Mouse (Mus musculus) adipocyte (in vitro differentiated cells): ENCODE results near the gene Plxnb2.

Experiments
- DNase-seq: peaks from one replicate; pipeline ENCODE4 v3.0.0-alpha.2; 2016; ENCODE audit warnings: low spot score

Plxnb2 gene

DNA sequence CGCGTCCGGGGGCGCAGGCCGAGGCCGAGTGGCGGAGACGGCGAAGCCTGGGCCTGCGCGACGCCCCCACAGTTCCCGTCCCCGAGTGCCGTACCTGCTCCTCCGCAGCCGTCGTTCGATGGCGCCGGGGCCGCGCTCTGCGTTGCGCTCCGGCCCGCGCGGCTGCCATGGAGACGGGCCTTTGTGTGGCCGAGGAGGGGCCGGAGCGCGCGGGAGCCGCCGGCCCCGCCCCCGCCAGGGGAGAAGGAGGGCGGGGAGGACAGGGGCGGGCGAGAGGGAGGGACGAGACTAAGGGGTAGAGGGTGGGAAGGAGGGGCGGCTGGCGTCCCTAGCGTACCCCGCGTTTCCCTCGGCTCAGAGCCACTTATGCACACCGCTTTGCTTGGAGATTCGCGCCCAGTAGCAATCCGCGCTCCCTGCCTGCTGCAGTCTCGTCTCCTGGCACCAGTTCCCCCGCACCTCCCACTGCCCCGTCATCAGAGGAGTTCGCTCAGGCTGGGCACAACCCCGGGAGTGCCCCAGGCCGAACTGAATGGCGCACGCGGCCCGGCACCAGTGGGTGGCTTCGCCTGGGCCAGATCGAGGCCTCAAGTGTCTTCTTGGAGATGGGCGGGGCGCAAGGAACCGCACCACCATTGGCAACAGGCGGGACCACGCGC lies at the start of gene Plxnb2:
Gene Plxnb2, minus strand, starts transcription at position 218 of the 659 bp plus-strand sequence.
- peak; percentile 79 for DNase-seq

DNA sequence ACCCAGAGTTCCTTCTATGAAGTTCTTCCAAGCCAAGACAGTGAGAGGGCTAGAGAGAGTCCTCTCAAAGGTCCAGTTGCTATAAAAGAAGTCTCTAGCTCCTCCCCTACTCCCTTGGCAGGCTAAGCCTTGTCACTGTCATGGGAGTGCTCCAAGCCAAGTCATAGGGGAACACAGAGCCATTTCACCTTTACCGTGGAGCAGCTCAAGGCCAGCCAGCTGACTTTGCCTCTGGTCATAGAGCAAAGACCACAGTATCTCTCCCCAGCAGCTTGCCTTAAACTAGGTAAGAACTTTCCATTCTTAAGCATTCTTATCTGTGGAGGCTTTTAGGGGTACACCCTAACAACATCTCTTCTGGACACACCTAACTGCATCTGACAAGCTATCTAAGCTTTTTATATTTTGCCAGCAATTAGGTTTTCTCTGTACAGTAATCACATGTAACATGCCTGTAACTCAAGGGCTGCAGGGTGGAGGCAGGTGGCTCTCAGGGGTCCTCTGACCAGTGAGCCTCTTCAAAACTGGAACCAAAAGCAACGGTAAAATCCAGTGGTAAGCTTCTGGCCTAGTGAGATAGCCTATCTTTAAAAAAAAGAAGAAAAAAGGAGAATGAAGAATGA lies 35.1 kb upstream of the Plxnb2 start:
- peak; percentile 55 for DNase-seq

DNA sequence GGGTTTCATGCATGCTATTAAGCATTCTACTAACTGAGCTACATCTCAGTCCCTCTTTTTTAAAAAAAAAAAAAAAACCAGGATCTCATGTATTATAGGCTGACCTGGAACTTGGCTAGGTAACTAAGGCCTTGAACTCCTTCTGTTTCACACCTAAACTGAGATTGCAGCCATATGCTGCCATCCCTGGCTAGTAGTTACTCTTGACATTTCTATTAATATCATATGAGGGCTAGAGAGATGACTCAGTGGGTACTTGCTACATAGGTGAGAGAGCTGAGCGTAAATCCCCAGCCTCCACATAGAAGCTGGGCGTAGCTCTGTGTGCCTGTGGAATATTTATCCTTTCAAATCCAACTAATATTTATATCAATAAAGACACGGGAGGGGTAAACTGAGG lies 34.4 kb upstream of the Plxnb2 start:
- DNase-seq: no peak

DNA sequence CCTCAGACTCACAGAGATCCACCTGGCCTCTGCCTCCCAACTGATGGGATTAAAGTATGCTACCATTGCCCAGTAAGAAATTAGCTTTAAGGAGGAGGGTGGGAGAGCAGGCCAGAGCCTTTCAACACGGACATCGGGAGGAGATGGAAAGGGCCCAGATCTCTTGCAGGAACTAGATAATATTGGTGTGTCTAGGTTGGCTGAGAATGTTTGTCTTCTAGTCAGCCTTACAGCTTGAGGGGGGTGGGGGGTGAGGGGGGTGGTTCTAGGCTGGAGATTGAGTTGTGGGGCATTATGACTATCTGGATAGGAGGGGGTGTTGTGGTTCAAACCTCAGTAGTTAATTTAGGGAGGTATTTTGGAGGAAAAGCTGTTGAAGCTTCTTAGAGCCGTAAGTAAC lies 32.9 kb upstream of the Plxnb2 start:
- no peak for DNase-seq

DNA sequence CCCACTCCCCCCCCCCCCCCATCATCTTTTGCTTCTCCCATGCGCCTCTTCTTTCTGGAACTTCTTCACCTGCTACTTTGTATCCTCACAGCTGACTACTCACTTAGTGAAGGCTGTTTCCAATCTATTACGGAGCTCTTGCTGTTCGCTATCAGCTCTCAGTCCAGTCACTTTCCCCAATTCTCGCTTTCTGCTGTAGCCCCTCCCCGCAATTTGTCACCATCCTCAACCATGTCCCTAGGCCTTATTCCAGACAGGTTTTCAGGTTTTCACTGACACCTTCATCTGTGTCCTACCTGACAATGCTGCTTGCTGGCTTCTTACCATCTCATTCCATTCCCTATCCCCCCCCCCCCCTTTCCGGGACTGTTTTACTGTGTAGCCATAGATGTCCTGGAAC lies 31.9 kb upstream of the Plxnb2 start:
- no peak for DNase-seq

DNA sequence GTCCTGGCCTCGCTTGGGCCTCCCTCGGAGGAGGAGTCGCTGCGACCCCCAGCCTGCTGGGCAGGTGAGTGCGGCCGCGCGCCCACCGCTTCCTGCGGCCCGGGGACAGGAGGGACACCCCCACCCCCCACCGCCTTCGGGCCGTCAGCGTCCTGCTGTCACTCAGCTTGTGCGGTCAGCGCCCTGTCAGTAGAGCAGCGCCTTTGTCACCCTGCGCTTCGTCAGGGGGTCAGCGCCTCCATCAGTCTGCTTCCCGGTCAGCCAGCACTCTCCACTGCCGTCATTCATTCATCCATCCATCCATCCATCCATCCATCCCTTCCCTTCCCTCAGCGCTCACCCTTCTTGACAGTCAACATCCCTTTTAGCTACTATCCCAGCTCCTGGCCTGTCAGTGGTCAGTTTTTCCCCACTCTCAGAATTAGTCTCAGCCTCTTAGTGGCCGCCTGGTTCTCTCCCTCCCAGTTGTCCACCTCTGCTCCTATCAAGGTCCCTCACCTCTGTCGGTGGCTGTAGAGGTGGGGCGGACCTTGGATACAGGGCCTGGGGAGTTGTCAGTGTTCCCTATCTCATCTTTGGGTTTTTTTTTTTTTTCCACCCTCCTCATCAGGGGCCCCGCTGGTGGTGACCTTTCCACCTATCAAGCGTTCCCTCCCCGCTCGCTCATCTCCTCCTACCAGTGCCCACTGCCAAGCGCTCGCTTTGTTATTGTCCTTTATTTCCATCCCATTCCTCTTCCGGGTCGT lies 31.3 kb upstream of the Plxnb2 start:
- peak; percentile 19 for DNase-seq

DNA sequence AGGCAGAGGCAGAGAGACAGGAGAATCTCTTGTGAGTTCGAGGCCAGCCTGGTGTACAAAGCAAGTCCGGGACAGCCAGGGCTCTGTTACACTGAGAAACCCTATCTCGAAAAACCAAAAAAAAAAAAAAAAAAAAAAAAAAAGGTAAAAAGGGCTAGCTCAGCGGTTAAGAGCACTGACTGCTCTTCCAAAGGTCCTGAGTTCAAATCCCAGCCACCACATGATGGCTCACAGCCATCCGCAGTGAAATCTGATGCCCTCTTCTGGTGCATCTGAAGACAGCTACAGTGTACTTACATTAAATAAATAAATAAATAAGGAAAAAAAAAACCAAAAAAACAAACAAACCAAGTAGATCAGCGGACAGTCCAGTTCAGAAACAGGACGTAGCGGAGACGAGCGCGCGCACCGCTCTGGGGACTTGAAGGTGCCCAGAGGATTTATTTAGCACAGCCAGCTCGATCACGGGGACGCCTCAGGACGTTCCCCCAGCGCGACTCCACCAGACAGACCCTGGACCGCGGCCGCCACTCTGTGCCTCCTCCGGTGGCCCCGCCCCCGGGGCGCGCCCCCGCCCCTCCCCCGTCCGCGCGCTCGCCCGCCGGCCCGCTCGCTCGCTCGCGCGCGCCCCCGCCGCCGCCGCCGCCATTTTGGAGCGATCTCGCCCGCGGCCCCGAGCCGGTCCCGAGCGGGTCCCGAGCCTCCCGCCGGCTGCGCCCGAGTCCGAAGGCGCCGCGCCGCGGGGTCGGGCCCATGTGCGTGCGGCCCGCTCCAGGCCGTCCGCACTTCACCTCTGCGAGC lies 30.5 kb upstream of the Plxnb2 start, which contains the start of gene Ppp6r2:
Gene Ppp6r2, plus strand, starts transcription at position 639 of the 801 bp plus-strand sequence.
- peak; percentile 68 for DNase-seq

DNA sequence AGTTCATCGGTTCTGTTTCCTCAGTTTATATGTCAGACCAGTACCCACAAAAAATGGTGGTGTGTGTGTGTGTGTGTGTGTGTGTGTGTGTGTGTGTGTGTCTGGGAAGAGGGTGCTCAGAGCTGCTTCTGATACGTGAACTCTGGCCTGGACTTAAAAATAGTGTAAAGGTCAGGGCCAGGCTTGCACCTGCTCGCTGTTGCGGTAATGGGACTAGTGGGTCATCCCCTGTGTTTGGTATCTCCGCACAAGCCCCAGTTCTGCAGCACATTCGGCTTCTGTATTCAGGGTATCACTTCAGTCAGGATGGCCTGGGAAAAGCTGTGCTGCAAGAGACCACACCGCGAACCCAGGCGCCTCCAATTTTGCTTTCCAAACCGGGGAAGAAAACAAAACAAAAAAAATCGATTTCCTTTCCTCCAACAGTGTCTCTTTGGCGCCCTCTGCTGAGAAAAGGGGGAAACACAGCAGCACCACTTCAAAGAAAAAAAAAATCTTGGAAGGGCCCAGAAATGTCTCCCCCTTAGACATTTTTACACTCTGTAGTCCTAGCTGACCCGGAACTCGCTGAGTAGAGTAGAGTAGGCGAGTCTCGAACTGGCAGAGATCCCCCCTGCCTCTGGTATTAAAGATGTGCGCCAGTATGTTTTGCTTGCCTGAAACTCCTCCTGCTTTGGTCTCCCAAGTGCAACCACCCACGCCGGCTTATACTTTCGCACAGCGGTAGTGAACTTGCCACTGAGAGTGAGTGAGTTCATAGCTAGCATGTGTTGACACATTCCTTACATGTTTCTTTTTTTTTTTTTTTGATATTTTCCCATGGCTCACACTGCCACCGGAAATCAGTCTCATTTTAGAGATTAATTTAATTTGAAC lies 29.5 kb upstream of the Plxnb2 start:
- peak; percentile 92 for DNase-seq

DNA sequence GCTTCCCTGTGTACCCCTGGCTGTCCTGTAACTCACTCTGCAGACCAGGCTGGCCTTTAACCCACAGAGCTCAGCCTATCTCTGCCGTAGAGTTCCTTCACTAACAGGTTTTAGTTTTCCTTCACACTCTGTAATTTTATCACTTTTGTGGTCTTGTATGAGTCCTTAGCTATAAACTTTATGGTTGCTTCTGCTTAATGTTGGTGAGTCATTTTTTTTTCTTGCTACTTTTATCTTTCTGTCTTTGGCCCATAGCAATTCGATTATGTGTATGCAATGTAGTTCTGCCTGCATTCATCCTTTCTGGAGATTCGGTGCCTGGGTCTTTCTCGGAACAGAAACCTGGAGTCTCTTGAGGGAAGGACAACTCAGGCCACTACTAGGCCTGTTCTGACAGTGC lies 26.9 kb upstream of the Plxnb2 start:
- DNase-seq: no peak

DNA sequence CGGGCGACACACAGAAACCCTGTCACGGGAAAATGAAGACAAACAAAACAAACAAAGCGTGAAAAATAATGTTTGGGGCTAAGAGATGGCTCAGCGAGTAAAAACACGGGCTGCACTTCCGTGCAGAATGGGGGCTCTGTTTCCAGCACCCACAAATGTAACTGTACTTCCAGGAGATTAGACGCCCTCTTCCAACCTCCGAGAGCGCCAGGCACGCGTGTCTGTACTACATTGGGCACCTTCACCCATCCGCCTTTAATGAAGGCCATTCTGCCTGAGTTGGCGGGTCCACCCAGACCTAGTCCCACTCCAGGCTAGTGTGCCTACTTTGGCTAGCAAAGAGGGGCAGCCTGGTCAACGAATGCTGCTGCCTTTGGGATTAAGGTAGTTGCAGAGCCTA lies 16.5 kb upstream of the Plxnb2 start:
- no peak for DNase-seq

DNA sequence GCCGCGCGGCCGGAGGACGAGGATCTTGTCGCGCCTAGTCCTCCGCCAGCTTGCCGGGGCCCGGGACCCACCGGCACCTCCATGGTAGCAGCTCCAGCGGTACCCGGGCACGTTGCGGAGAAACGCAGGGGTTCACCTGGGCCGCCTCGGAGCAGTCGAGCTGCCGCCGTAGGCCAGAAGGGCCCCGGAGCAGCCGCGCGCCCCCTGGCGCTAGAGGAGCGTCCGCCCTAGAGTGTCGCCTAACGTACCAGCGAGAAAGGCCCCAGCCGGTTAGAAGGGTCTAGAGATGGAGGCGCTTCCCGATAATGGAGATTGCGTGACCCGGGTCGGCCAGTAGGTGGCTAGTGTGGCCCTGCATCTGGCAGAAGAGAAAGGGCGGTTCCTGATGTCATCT lies 15.7 kb upstream of the Plxnb2 start, which contains the start of gene Dennd6b:
Gene Dennd6b, minus strand, starts transcription at position 184 of the 394 bp plus-strand sequence.
- DNase-seq: peak; percentile 95

DNA sequence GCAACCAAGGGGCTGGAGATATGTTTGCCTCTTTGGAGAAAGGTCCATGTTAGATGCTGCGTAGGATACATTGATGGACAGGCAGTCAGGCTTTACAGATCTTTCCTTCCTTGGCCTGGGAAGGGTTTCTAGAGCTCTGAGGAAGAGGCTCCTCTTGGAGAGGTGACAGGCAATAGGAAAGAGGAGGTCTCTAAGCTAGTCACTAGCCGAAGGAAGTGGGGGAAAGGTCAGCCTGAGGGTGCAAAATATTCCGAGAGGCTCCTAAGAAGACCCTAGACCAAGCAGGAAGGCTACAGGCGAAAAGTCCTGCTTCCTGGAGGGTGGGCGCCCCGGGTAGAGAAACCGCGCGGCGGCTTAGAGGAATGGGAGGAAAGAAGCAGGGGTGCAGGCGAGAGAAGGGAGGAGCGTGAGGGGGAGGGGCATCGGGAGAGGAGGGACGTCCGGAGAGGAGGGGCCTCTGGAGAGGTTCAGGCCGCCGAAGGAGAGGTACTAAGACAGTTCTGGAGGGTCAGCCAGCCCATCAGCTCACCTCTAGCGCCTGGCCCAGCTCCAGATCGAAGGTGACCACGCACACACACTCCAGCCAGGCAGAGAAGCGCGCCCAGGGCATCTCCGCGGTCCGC lies 15.2 kb upstream of the Plxnb2 start:
- DNase-seq: peak; percentile 89

DNA sequence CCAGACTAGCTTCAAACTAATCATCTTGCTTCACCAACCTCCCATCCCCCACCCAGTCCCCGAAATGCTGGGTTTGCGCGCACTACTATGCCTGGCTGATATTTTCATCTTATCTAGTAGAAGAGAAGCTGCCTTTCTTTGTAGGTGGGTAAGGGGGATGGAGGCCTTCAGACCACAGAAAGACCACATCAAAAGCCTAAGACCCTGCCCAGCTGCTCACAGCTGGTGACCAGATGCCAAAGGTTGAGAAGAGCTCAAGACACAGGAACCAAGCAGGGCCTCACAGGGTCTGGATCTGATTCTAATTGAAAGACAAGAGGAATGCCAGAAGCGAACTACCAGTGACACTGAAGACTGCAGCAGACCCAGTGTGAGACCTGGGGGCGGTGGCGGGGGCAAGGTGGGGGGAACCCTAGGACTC lies 14.7 kb upstream of the Plxnb2 start:
- no peak for DNase-seq

DNA sequence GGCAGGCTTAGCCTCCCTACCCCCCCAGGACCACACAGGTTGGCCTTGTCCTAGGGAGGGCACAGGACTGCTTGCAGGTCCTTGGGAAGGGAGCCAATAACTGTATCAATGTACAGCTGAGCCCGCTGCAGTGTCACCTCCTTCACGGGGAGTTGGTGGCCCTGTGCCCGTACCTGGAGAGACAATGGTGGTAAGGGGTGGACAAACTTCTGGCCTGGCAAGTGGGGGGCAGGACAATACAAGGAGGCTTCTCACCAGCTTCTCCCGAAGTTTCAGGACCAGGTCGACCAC lies 4.3 kb upstream of the Plxnb2 start:
- DNase-seq: no peak

DNA sequence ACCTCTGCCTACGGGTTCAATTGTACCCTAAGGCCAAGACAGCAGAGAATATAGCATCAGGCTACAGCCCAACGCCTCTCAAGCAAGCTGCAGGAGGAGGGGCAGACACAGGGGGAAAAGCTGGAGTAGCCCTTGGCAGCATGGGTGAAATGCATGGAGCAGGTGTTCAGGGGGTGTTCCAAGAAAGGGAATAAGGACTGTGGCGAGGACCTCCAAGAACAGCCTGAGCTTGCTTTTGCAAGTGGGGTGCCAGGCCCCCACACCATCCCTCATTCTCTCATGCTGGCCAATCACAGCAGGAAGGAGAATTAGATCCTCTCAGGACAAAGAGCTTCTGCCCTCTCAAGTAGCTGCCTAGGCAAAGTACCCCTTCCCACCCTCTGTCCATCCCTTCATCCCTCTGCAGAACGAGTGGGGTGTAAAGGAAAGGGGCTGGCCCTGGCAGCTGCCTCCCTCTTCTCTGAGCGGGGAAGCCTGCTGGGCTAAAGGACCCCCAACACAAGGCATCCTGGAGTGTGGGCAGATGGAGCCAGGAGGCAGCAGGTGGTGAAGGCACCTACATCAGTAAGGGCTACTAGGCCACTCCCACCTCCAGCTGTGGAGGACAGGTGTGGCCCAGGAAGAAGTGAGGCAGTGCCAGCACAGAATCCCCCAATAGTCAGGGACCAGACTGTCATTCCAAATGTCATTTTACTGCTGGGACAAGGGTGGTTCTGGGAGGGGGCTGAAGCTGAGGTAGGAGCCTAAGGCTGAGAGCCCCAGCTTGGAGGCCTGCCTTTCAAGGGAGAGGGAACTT lies 3.8 kb upstream of the Plxnb2 start:
- no peak for DNase-seq

DNA sequence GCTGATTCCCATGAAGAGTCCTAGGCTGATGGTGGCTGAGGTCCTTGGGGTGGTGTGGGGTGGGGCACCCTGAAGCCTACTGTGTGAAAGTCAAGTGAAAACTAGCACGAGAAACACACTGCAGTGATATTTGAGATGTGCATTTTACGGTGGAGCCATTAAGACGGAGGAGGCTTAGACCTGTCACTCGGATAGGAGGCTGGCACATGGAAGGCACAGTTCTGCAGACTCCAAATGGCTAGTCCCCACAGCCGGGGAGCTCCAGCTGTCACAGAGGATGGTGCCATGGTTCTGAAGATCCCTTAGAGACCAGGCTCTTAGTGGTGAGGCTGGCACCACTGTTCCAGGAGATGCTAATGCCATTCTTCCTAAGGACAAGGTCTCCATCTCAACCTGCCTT lies 2.3 kb upstream of the Plxnb2 start:
- no peak for DNase-seq

DNA sequence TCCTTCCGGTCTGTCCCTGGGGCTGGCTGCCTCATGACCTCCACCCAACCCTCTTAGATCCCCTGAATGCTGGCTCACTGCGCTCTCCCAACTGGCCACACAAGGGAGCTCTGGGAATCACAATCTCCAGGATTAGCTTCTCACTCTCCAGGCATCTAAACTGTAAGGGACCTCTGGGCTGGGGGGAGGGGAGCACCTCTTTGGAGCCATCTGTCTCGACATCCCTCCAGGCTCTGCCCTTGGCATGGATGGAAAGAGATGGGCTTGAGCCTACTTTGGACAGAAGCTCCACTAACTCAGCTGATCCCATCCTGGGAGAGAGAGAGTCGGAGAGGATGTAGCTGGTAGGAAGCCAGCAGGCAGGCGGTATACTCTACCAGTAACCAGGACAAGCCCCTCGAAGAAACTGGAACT lies 1.7 kb upstream of the Plxnb2 start:
- peak; percentile 30 for DNase-seq

DNA sequence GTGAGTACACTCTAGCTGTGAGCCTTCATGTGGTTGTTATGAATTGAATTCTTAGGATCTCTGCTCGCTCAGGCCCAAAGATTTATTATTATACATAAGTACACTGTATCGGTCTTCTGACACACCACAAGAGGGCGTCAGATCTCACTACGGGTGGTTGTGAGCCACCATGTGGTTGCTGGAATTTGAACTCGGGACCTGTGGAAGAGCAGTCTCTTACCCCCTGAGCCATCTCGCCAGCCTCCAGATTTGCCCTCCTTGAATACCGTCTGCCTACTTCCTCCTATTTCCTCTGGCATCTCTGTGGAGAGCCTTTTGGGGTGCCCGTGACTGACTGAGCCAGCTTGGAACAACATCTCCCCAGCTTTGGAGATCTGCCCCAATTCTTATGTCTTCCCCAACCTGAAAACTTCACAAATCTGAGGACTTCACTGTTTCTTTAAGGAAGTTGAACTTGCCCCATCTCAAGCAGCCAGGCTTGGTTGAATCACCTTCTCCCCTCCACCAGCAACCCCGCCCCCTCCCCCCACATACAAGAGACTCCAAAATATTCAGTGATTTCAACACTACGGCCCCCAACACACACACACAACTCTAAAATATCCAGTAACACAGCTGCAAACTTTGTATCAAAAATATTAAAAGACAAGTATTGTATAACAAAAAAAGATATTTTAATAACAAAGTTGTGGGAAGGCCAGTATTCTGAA lies 1.1 kb upstream of the Plxnb2 start:
- no peak for DNase-seq

DNA sequence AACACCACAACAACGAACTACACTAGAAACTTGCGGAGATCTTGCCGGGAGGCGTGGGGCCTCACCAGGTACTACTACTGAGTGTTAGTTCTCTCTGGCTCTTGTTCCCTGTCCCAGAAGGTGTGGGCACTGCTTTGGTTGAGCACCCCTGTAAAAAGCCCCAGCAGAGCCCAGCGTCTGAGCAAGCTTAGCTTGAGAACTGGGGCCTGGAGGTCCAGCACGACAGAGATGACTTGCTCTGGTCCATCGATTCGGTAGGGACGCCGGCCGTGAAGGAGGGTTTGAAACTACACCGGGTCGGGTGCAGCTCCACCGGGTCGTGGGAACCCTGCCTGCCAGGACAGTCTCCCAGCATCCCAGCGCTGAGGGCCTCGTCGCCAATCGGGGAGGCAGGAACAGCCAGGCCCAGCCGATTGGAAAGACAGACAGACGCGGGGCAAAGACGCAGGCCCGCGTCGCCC lies 477 bp downstream of the Plxnb2 start:
- peak; percentile 19 for DNase-seq

DNA sequence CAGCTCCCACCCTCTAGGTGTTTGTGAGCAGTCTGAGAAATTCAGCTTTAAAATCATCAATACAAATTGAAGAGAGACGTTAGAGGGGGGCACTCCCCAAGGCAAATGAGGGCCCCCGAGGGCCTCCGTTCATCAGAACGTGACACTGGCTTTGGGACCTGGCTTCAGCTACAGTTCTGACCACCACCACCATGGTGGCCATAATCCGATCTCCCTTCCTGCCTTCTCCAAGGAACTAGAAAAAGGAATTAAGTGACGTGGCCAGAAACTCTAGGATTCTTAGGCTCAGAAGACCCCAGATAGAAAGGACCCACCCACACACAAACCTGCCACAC lies 991 bp downstream of the Plxnb2 start:
- no peak for DNase-seq
